Mouse (Mus musculus) CH12.LX (cell line): ENCODE results near the gene Rptor. TPM values are rescaled to one million over a fixed set of nuclear protein-coding genes. Genes with fewer than 3 reads are reported as not detected.

Experiments
- DNase-seq: peaks from one replicate; pipeline ENCODE4 v3.0.0-alpha.2; 2013; ENCODE audit errors: extremely low read depth
- H3K27ac ChIP-seq: 2 replicates; pipeline ENCODE4 v1.5.1; 2012; ENCODE audit warnings: low read depth, mild to moderate bottlenecking, control low read depth, moderate library complexity; ENCODE audit not compliant: insufficient read depth
- H3K27me3 ChIP-seq: replicated peaks from 2 replicates; pipeline ENCODE3; 2012; ENCODE audit warnings: inconsistent platforms
- H3K36me3 ChIP-seq, 2 experiments: replicated peaks in 1 of 2; 2 replicates each; pipeline versions ENCODE3 to v1.6.1; 2012; ENCODE audit warnings: inconsistent platforms in 1 of 2, low read length in 1 of 2, mild to moderate bottlenecking in 1 of 2, mixed read lengths in 1 of 2, moderate library complexity in 1 of 2; ENCODE audit not compliant: control insufficient read depth in 1 of 2, insufficient read depth in 1 of 2
- H3K4me1 ChIP-seq, 2 experiments: 2 replicates each; pipeline ENCODE4 v1.6.1; 2012; ENCODE audit warnings: inconsistent platforms in 1 of 2, moderate library complexity in 1 of 2; ENCODE audit not compliant: insufficient read depth in 2 of 2, control insufficient read depth in 1 of 2
- H3K4me2 ChIP-seq: 2 replicates; pipeline ENCODE4 v1.6.1; 2012; ENCODE audit warnings: low read depth, mild to moderate bottlenecking, control low read depth; ENCODE audit not compliant: poor library complexity, insufficient read depth, severe bottlenecking
- H3K4me3 ChIP-seq, 3 experiments: fragments of 150-350 bp in 1 of 3; sonication (generic) in 1 of 3; replicated peaks in 1 of 3; 2 replicates each; pipeline versions ENCODE3 to v1.5.1; 2011 to 2012; ENCODE audit warnings: low read depth in 2 of 3, low read length in 2 of 3, mild to moderate bottlenecking in 2 of 3, moderate library complexity in 2 of 3, control low read depth in 1 of 3, improper control_type of control experiment in 1 of 3, inconsistent platforms in 1 of 3, mixed read lengths in 1 of 3; ENCODE audit not compliant: poor library complexity in 1 of 3
- H3K79me2 ChIP-seq: replicated peaks from 2 replicates; pipeline ENCODE4 v1.6.1; 2012; ENCODE audit warnings: mild to moderate bottlenecking, moderate library complexity; ENCODE audit not compliant: control insufficient read depth, poor library complexity, insufficient read depth, severe bottlenecking; ENCODE audit errors: extremely low read depth
- H3K9ac ChIP-seq: 2 replicates; pipeline ENCODE4 v1.6.1; 2012; ENCODE audit warnings: low read depth, mild to moderate bottlenecking, control low read depth, moderate library complexity; ENCODE audit not compliant: insufficient read depth
- H3K9me3 ChIP-seq: replicated peaks from 2 replicates; pipeline ENCODE3; 2012; ENCODE audit warnings: low read length, inconsistent platforms, mixed read lengths
- BHLHE40 ChIP-seq: IDR thresholded peaks from 2 replicates; pipeline ENCODE4 v1.6.1; 2011; ENCODE audit warnings: mild to moderate bottlenecking, low read depth, low read length, improper control_type of control experiment
- CHD2 ChIP-seq: IDR thresholded peaks from 2 replicates; pipeline ENCODE4 v1.6.1; 2011; ENCODE audit warnings: low read length, improper control_type of control experiment
- CTCF ChIP-seq, 2 experiments: IDR thresholded peaks in 1 of 2; conservative IDR thresholded peaks in 1 of 2; 2 replicates each; pipeline ENCODE4 v1.5.1; 2011 to 2012; ENCODE audit warnings: low read depth in 2 of 2, low read length in 2 of 2, improper control_type of control experiment in 1 of 2, inconsistent platforms in 1 of 2, mild to moderate bottlenecking in 1 of 2, moderate library complexity in 1 of 2
- E2F4 ChIP-seq: IDR thresholded peaks from 2 replicates; pipeline ENCODE4 v1.6.1; 2011; ENCODE audit warnings: low read depth, low read length, improper control_type of control experiment; ENCODE audit not compliant: insufficient replicate concordance
- ELF1 ChIP-seq: IDR thresholded peaks from 2 replicates; pipeline ENCODE4 v1.6.1; 2014; ENCODE audit warnings: low read depth, mild to moderate bottlenecking, inconsistent platforms, low read length, improper control_type of control experiment
- ETS1 ChIP-seq: conservative IDR thresholded peaks from 2 replicates; pipeline ENCODE4 v1.6.1; 2012; ENCODE audit warnings: low read depth, mild to moderate bottlenecking, inconsistent platforms, low read length, improper control_type of control experiment, moderate library complexity
- GABPA ChIP-seq: IDR thresholded peaks from 2 replicates; pipeline ENCODE4 v1.6.1; 2012; ENCODE audit warnings: low read depth, low read length, improper control_type of control experiment, inconsistent platforms; ENCODE audit not compliant: insufficient replicate concordance
- HCFC1 ChIP-seq: IDR thresholded peaks from 2 replicates; pipeline ENCODE4 v1.6.1; 2012; ENCODE audit warnings: low read depth, mild to moderate bottlenecking, inconsistent platforms, low read length, improper control_type of control experiment
- JUN ChIP-seq: IDR thresholded peaks from 2 replicates; pipeline ENCODE4 v1.6.1; 2011; ENCODE audit warnings: low read depth, mild to moderate bottlenecking, low read length, improper control_type of control experiment, moderate library complexity; ENCODE audit not compliant: insufficient read depth
- JUND ChIP-seq: conservative IDR thresholded peaks from 2 replicates; pipeline ENCODE4 v1.6.1; 2011; ENCODE audit warnings: low read depth, low read length, improper control_type of control experiment
- KAT2A ChIP-seq: IDR thresholded peaks from 2 replicates; pipeline ENCODE4 v1.6.1; 2012; ENCODE audit warnings: low read length, improper control_type of control experiment, inconsistent platforms; ENCODE audit not compliant: insufficient replicate concordance
- MAX ChIP-seq: IDR thresholded peaks from 2 replicates; pipeline ENCODE4 v1.6.1; 2011; ENCODE audit warnings: low read length, improper control_type of control experiment
- MAZ ChIP-seq: IDR thresholded peaks from 2 replicates; pipeline ENCODE4 v1.6.1; 2012; ENCODE audit warnings: low read depth, mild to moderate bottlenecking, inconsistent platforms, low read length, improper control_type of control experiment, moderate library complexity
- MYC ChIP-seq: IDR thresholded peaks from 2 replicates; pipeline ENCODE4 v1.6.1; 2011; ENCODE audit warnings: low read depth, mild to moderate bottlenecking, improper control_type of control experiment, low read length
- NRF1 ChIP-seq: IDR thresholded peaks from 2 replicates; pipeline ENCODE4 v1.6.1; 2014; ENCODE audit warnings: low read depth, mild to moderate bottlenecking, inconsistent platforms, low read length, improper control_type of control experiment, moderate library complexity
- PAX5 ChIP-seq: IDR thresholded peaks from 2 replicates; pipeline ENCODE4 v1.6.1; 2012; ENCODE audit warnings: low read length, inconsistent platforms, mixed read lengths
- POLR2A ChIP-seq: IDR thresholded peaks from 2 replicates; pipeline ENCODE4 v1.6.1; 2011; ENCODE audit warnings: low read depth, mild to moderate bottlenecking, improper control_type of control experiment, low read length
- RAD21 ChIP-seq: IDR thresholded peaks from 2 replicates; pipeline ENCODE4 v1.6.1; 2011; ENCODE audit warnings: low read depth, mild to moderate bottlenecking, low read length, improper control_type of control experiment, moderate library complexity
- SIN3A ChIP-seq: IDR thresholded peaks from 2 replicates; pipeline ENCODE4 v1.6.1; 2012; ENCODE audit warnings: low read length, improper control_type of control experiment, inconsistent platforms
- TCF12 ChIP-seq: IDR thresholded peaks from 2 replicates; pipeline ENCODE4 v1.6.1; 2014; ENCODE audit warnings: low read depth, mild to moderate bottlenecking, inconsistent platforms, low read length, improper control_type of control experiment
- USF1 ChIP-seq: IDR thresholded peaks from 2 replicates; pipeline ENCODE4 v1.6.1; 2014; ENCODE audit warnings: low read depth, mild to moderate bottlenecking, inconsistent platforms, low read length, improper control_type of control experiment
- ZC3H11A ChIP-seq: IDR thresholded peaks from 2 replicates; pipeline ENCODE4 v1.6.1; 2012; ENCODE audit warnings: low read depth, mild to moderate bottlenecking, inconsistent platforms, low read length, improper control_type of control experiment
- ZKSCAN1 ChIP-seq: IDR thresholded peaks from 2 replicates; pipeline ENCODE4 v1.6.1; 2012; ENCODE audit warnings: low read depth, inconsistent platforms, low read length, improper control_type of control experiment, borderline replicate concordance
- ZNF384 ChIP-seq: IDR thresholded peaks from 2 replicates; pipeline ENCODE4 v1.6.1; 2012; ENCODE audit warnings: low read depth, low read length, improper control_type of control experiment, inconsistent platforms
- dilution Hi-C: fragments of 300-500 bp; cut with MboI; formaldehyde crosslinking; loops from 2 replicates; pipeline ENCODE4 v1.14.3; 2020; ENCODE audit warnings: low sequenced_read_pairs; ENCODE audit not compliant: extremely low pct_unique_long_range_greater_than_20kb, extremely low pct_ligation_motif_present
- in situ Hi-C: fragments of 300-500 bp; cut with MboI; formaldehyde crosslinking; loops from 3 replicates; pipeline ENCODE4 v1.14.3; 2019; ENCODE audit warnings: low sequenced_read_pairs, low pct_ligation_motif_present, low pct_unique_long_range_greater_than_20kb, mixed read lengths
- polyA plus RNA-seq: library from polyadenylated mRNA; unstranded; fragments of >175 nt; gene quantifications from 2 replicates; pipeline ENCODE4 v1.2.1, GENCODE M21; 2012; ENCODE audit warnings: low read depth; ENCODE audit not compliant: insufficient read length
- total RNA-seq, 2 experiments: library from RNA; depleted of rRNA; stranded (reverse); fragments of 300-350 nt in 1 of 2; fragments of >200 nt in 1 of 2; gene quantifications; 2 replicates each; pipeline ENCODE4 v1.2.3; 2012 to 2014

Rptor gene
- total and polyA plus RNA-seq, 3 experiments = 10.3 to 33.1 (median 26.7) TPM

GRCm38 (mm10) chr11:119692196-119692910, 89.6 kb downstream of the Rptor start:
- H3K4me2 ChIP-seq = no peak overlapping the region
- H3K4me1 ChIP-seq = peaks cover 0 to 32% of the 10 kb centered on the region in 2 experiments; a peak in 2 of 4 replicates
- TF ChIP-seq CHD2 = no peak
- no peak for TF ChIP-seq ELF1
- TF ChIP-seq MYC = no peak
- no peak for TF ChIP-seq ZNF384
- no peak for TF ChIP-seq SIN3A
- TF ChIP-seq JUN = no peak
- no peak for TF ChIP-seq BHLHE40
- TF ChIP-seq USF1 = no peak
- TF ChIP-seq GABPA = no peak
- no peak for TF ChIP-seq POLR2A
- no peak for TF ChIP-seq CTCF (conservative IDR thresholded peaks at IDR 0.05 in 1 of 2, IDR thresholded peaks at IDR 0.05 in 1 of 2; ENCODE audit: low read depth in 2 of 2, low read length in 2 of 2)
- TF ChIP-seq ZC3H11A = no peak
- TF ChIP-seq ZKSCAN1 = no peak
- no peak for TF ChIP-seq KAT2A
- TF ChIP-seq RAD21 = no peak
- TF ChIP-seq, all 38 proteins: peak for 0
- Histone ChIP-seq H3K36me3 (peaks cover 0 to 74% of the 10 kb centered on the region in 2 experiments), H3K9ac (no peak overlapping the region), H3K9me3 (peaks cover 2% of the 10 kb centered on the region), H3K4me3 (no peak overlapping the region), H3K27ac (no peak overlapping the region), H3K79me2 (0 out of 2 replicates have a peak, but pooled peaks cover 2% of the 10 kb centered on the region), H3K27me3 (no peaks in the 10 kb centered on the region)
- dilution Hi-C loops = no loop called here
- in situ Hi-C loops = no loop called here
- no peak for DNase-seq

DNA sequence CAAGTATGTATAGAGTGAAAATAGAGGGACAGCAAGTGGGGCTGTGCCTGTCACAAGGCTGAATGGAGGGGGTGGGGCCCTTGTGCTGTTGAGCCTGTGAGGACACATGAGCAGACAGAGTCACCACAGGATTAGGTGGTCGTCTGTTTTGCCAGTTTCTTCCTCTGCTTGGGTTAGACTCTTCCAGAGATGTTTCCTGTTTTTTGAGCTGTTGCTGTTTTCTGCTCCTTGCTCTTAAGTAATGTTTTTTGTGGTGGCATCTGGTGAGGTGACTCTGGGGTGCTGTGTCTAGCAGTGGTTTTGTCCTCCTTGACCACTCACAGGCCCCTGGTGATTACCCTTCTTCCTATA, 90.2 kb downstream of the Rptor start:
- Histone ChIP-seq H3K79me2 (peaks cover 2% of the 10 kb centered on the region; the same call in 1 of the 2 replicates), H3K36me3 (peaks cover 0 to 72% of the 10 kb centered on the region in 2 experiments), H3K4me2 (no peak overlapping the region), H3K9ac (no peak overlapping the region), H3K27me3 (no peaks in the 10 kb centered on the region), H3K4me3 (no peak overlapping the region), H3K9me3 (peaks cover 2% of the 10 kb centered on the region), H3K27ac (no peak overlapping the region), H3K4me1 (peaks cover 0 to 32% of the 10 kb centered on the region in 2 experiments; a peak in 2 of 4 replicates)
- TF ChIP-seq GABPA = no peak
- no peak for TF ChIP-seq ETS1
- no peak for TF ChIP-seq HCFC1
- no peak for TF ChIP-seq JUND
- no peak for TF ChIP-seq ZC3H11A
- no peak for TF ChIP-seq PAX5
- no peak for TF ChIP-seq CHD2
- TF ChIP-seq E2F4 = no peak
- no peak for TF ChIP-seq BHLHE40
- no peak for TF ChIP-seq TCF12
- no peak for TF ChIP-seq NRF1
- no peak for TF ChIP-seq MAX
- TF ChIP-seq MAZ = no peak
- no peak for TF ChIP-seq CTCF (conservative IDR thresholded peaks at IDR 0.05 in 1 of 2, IDR thresholded peaks at IDR 0.05 in 1 of 2; ENCODE audit: low read depth in 2 of 2, low read length in 2 of 2)
- DNase-seq = no peak
- in situ Hi-C loops (no loop called here), dilution Hi-C loops (no loop called here)
